Mouse (Mus musculus) small intestine, adult 2 months (tissue): ENCODE data around the gene Mat2a.

Experiments
- CTCF ChIP-seq: fragments of 200-500 bp; IDR thresholded peaks from 2 replicates; pipeline ENCODE4 v1.5.1; 2012; ENCODE audit warnings: low read depth, mild to moderate bottlenecking, control low read depth, inconsistent platforms, low read length, moderate library complexity, mixed read lengths; ENCODE audit not compliant: insufficient replicate concordance, insufficient read length; ENCODE audit errors: extremely low read depth
- POLR2A ChIP-seq: fragments of 200-500 bp; IDR thresholded peaks from 2 replicates; pipeline ENCODE4 v1.6.1; 2012; ENCODE audit warnings: low read depth, mild to moderate bottlenecking, control low read depth, inconsistent platforms, low read length, moderate library complexity

DNA sequence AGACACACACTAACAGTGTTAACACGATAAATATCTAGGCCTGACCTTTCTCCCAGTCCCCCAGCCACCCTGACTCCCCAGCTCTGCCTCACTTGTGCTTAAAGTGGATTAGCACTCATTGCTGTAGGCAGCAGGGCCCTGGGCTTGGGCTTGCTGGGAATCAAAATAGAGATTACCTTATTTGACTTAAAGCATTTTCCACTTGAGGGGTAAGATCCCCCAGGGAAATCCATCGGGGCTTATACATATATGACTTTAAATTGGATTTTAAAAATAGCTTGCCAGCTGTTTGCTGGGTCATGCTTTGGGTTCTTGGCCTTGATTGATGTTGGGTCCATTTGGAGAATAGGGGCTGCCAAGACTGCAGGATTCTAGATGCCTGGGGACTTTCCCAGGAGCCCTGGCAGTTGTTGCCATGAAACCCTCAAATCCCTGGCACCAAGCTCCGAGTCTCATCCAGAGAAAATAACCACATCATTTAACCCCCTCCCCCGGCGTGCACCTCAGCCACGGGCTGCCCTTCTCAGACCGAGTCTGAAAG is 15.5 kb upstream of the Mat2a start:
- TF ChIP-seq CTCF (no peak), POLR2A (no peak)
